Mouse (Mus musculus) midbrain, embryonic 14.5 days (tissue): ENCODE measurements around the gene Laptm5. TPM values are rescaled to one million over a fixed set of nuclear protein-coding genes. Genes with fewer than 3 reads are reported as not detected.

Experiments
- ATAC-seq: fragments of 200-750 bp; cut with Nextera tagmentation; 2 replicates; pipeline ENCODE4 v1.8.0; 2017; ENCODE audit warnings: moderate number of reproducible peaks, moderate library complexity; ENCODE audit not compliant: low FRiP score, low TSS enrichment
- DNase-seq: peaks from one replicate; pipeline ENCODE4 v3.0.0-alpha.2; 2015
- H3K27ac ChIP-seq: fragments of 300-500 bp; sonication (generic); replicated peaks from 2 replicates; pipeline ENCODE4 v1.5.1; 2014; ENCODE audit warnings: mild to moderate bottlenecking, low read depth, low read length, moderate library complexity
- H3K27me3 ChIP-seq: fragments of 300-500 bp; sonication (generic); 2 replicates; pipeline ENCODE4 v1.6.1; 2014; ENCODE audit warnings: low read length, control low read depth, mixed read lengths; ENCODE audit not compliant: control insufficient read depth, insufficient read depth
- H3K36me3 ChIP-seq: fragments of 300-500 bp; sonication (generic); 2 replicates; pipeline ENCODE4 v1.6.1; 2014; ENCODE audit warnings: low read length, control low read depth; ENCODE audit not compliant: control insufficient read depth, insufficient read depth
- H3K4me1 ChIP-seq: fragments of 300-500 bp; sonication (generic); 2 replicates; pipeline ENCODE4 v1.6.1; 2014; ENCODE audit warnings: mild to moderate bottlenecking, antibody characterized with exemption, low read length, control low read depth; ENCODE audit not compliant: control insufficient read depth, insufficient read depth
- H3K4me2 ChIP-seq: fragments of 300-500 bp; sonication (generic); 2 replicates; pipeline ENCODE4 v1.6.1; 2014; ENCODE audit warnings: mild to moderate bottlenecking, low read length, moderate library complexity
- H3K4me3 ChIP-seq: fragments of 300-500 bp; sonication (generic); replicated peaks from 2 replicates; pipeline ENCODE4 v1.5.1; 2014; ENCODE audit warnings: low read depth, low read length
- H3K9ac ChIP-seq: fragments of 300-500 bp; sonication (generic); replicated peaks from 2 replicates; pipeline ENCODE4 v1.6.1; 2014; ENCODE audit warnings: mild to moderate bottlenecking, low read length, moderate library complexity
- H3K9me3 ChIP-seq: fragments of 300-500 bp; sonication (generic); 2 replicates; pipeline ENCODE4 v1.6.1; 2016; ENCODE audit warnings: low read length, control low read depth, mixed read lengths; ENCODE audit not compliant: control insufficient read depth
- WGBS: fragments of 180-500 bp; shearing (Covaris S2); extraction: QIAGEN DNeasy Blood & Tissue Kit; methylation state at CpG from one replicate; pipeline ENCODE4 v1.1.7; 2014; 5-methylcytosine and 5-hydroxymethylcytosine counted together
- polyA plus RNA-seq: library from polyadenylated mRNA; unstranded; fragments of >200 nt; fragmentation: Nextera tagmentation; extraction: Ambion mirVana; gene quantifications from 2 replicates; pipeline ENCODE4 v1.2.1, GENCODE M21; 2014

Laptm5 gene
- polyA plus RNA-seq, 1 experiment from 2014 or later = 31.7 TPM

GRCm38 (mm10) chr4:130902289-130902781 is 10.6 kb upstream of the Laptm5 start:
- 65% methylated on average over 8 of the region's 8 CpGs for WGBS
- Histone ChIP-seq H3K4me3 (no peak overlapping the region), H3K4me1 (no peaks in the 10 kb centered on the region), H3K9ac (no peak overlapping the region), H3K27ac (no peak overlapping the region), H3K9me3 (no peaks in the 10 kb centered on the region), H3K27me3 (no peaks in the 10 kb centered on the region), H3K4me2 (no peak overlapping the region), H3K36me3 (no peaks in the 10 kb centered on the region)
- ATAC-seq = no peak
- DNase-seq = no peak

DNA sequence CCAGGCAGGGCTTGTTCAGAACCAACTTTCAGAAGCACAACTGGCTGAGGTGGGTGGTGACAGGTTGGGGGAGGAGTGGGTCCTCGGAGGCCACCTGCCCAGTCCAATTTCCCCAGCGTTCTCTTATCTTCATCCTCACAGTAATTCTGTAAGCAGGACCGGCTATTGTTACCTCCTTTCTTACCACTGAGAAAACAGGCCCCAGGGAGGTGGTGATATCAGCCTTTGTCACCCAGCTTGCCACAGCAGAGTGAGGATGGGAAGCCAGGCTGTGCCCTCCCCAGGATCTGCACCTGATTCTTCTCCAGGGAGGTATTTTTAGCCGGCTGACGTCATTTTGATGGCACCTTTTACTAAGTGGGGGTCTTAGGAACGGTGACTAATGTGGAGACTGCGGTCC is 7.9 kb upstream of the Laptm5 start:
- no peaks in the 10 kb centered on the region for H3K36me3 ChIP-seq
- H3K4me2 ChIP-seq = no peak overlapping the region
- H3K4me1 ChIP-seq = no peaks in the 10 kb centered on the region
- no peak overlapping the region for H3K27ac ChIP-seq
- 81% methylated on average over 7 of the region's 7 CpGs for WGBS
- ATAC-seq (no peak), DNase-seq (no peak)
- no peak overlapping the region for H3K9ac ChIP-seq
- no peaks in the 10 kb centered on the region for H3K27me3 ChIP-seq
- no peak overlapping the region for H3K4me3 ChIP-seq
- H3K9me3 ChIP-seq = no peaks in the 10 kb centered on the region

GRCm38 (mm10) chr4:130905882-130906281 is 7.0 kb upstream of the Laptm5 start:
- no peak overlapping the region for H3K27ac ChIP-seq
- no peak overlapping the region for H3K4me3 ChIP-seq
- no peak overlapping the region for H3K9ac ChIP-seq
- H3K9me3 ChIP-seq = no peaks in the 10 kb centered on the region
- no peaks in the 10 kb centered on the region for H3K27me3 ChIP-seq
- no peak for ATAC-seq
- no peaks in the 10 kb centered on the region for H3K36me3 ChIP-seq
- WGBS = 81% methylated on average over 6 of the region's 6 CpGs
- H3K4me2 ChIP-seq = no peak overlapping the region
- no peak for DNase-seq
- H3K4me1 ChIP-seq = no peaks in the 10 kb centered on the region

- ATAC-seq (no peak), DNase-seq (no peak)
- WGBS = 28% methylated on average over 8 of the region's 8 CpGs
These were observed 6.6 kb upstream of the Laptm5 start for GRCm38 (mm10) chr4:130906296-130906695.

DNA sequence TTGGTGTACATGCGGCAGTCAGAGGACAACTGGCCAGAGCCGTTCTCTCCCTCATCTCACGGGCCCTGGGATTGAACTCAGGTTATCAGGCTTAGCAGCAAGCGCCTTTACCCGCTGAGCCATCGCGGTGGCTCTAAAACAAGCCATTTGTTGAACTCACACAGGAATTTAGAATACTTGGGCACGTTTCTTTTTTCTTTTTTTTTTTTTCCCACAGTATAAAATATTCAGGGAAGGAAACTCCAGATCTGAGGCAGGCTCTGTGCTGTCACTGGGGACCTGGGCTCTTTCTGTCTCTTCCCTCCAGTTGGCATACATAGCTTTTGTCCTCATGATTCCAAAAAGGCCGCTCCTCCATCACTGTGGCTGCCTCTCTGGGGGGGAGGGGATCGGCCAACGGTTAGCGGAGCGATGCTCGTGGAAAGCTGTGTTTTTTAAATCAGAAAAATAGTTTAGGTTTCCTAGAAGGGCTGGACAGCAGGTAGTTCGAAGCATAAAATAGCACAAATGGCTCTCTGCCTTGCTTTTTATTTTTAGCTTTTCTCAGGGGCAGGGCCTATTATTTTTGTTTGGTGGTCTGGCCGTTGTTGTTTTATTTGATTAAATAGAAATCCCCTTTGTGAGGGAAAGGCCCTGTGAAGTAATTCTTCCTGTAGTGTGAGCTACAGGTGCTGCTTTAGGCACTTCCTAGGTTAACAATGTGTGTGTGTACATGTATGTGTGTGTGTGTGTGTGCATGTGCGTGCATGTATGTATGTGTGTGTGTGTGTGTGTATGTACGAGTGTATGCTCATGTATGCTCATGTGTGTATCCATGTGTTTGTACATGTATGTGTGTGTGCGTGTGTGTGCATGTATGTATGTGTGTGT is 5.5 kb upstream of the Laptm5 start:
- Histone ChIP-seq H3K27ac (no peak overlapping the region), H3K27me3 (no peaks in the 10 kb centered on the region), H3K4me1 (no peaks in the 10 kb centered on the region), H3K4me2 (no peak overlapping the region), H3K9ac (no peak overlapping the region), H3K36me3 (no peaks in the 10 kb centered on the region), H3K9me3 (no peaks in the 10 kb centered on the region), H3K4me3 (no peak overlapping the region)
- DNase-seq (peak; percentile 42), ATAC-seq (no peak)
- whole genome bisulfite sequencing = 75% methylated on average over 19 of the region's 19 CpGs

More at GRCm38 (mm10) chr4:130906296-130906695, 6.6 kb upstream of the Laptm5 start:
- Histone ChIP-seq H3K27me3 (no peaks in the 10 kb centered on the region), H3K9me3 (no peaks in the 10 kb centered on the region), H3K4me2 (no peak overlapping the region), H3K27ac (no peak overlapping the region), H3K4me3 (no peak overlapping the region), H3K36me3 (no peaks in the 10 kb centered on the region), H3K4me1 (no peaks in the 10 kb centered on the region), H3K9ac (no peak overlapping the region)

DNA sequence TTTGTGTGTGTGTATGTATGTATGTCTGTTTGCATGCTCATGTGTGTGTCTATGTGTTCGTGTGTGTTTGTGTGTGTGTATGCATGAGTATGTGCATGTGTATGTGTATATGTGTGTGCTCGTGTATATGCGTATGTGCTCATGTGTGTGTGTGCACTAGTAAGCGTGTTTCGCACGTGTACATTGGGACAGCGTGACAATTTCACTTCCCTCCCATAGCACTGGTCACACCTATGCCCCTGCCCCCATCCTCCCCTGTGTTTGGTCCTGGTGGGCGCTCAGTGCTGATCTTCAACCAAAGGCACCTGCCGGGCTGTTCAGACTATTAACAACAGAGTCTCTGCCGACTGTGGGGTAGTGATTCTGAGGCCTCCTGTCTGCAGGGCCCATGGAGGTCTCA is 4.8 kb upstream of the Laptm5 start:
- H3K9ac ChIP-seq = no peak overlapping the region
- no peaks in the 10 kb centered on the region for H3K36me3 ChIP-seq
- H3K4me3 ChIP-seq = no peak overlapping the region
- no peak for DNase-seq
- 94% methylated on average over 10 of the region's 10 CpGs for WGBS
- ATAC-seq = no peak
- no peaks in the 10 kb centered on the region for H3K9me3 ChIP-seq
- no peaks in the 10 kb centered on the region for H3K4me1 ChIP-seq
- no peak overlapping the region for H3K27ac ChIP-seq
- no peak overlapping the region for H3K4me2 ChIP-seq
- H3K27me3 ChIP-seq = no peaks in the 10 kb centered on the region

- no peaks in the 10 kb centered on the region for H3K4me1 ChIP-seq
- H3K36me3 ChIP-seq = no peaks in the 10 kb centered on the region
- no peak overlapping the region for H3K9ac ChIP-seq
- H3K4me3 ChIP-seq = no peak overlapping the region
- 51% methylated on average over 17 of the region's 17 CpGs for WGBS
- no peaks in the 10 kb centered on the region for H3K27me3 ChIP-seq
- no peaks in the 10 kb centered on the region for H3K9me3 ChIP-seq
- no peak overlapping the region for H3K4me2 ChIP-seq
- DNase-seq (no peak), ATAC-seq (no peak)
- H3K27ac ChIP-seq = no peak overlapping the region
These were observed 3.6 kb upstream of the Laptm5 start for GRCm38 (mm10) chr4:130909167-130909874.

DNA sequence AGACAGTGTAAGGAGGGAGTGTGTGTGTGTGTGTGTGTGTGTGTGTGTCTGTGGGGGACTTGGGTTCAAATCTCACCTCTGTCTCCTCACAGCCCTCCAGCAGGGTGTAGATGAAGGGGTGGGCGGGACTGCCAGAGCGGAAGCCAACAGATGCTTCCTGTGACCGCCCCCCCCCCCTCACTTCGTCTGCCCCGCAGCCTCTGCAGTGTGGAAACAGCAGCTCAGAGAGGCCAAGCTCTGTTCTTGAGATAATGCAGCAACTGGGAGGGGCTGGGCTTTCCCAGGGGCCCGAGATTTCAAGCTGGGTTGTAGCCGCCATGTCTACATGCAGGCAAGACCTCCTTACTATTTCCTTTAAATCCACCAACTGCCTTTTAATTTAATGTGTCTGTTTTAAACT is 2.3 kb upstream of the Laptm5 start:
- Histone ChIP-seq H3K36me3 (no peaks in the 10 kb centered on the region), H3K27me3 (no peaks in the 10 kb centered on the region), H3K4me2 (no peak overlapping the region), H3K4me1 (no peaks in the 10 kb centered on the region), H3K9ac (no peak overlapping the region), H3K9me3 (no peaks in the 10 kb centered on the region), H3K4me3 (no peak overlapping the region), H3K27ac (no peak overlapping the region)
- no peak for ATAC-seq
- 43% methylated on average over 7 of the region's 7 CpGs for WGBS
- DNase-seq = no peak
